Mouse (Mus musculus) kidney, adult 2 months (tissue): ENCODE results near the gene Tiprl.

Source experiments
- CTCF ChIP-seq: fragments of 200-500 bp; conservative IDR thresholded peaks from 2 replicates; pipeline ENCODE4 v1.5.1; 2011; ENCODE audit warnings: low read depth, mild to moderate bottlenecking, control low read depth, low read length, moderate library complexity, mixed read lengths; ENCODE audit not compliant: insufficient read depth, insufficient read length
- POLR2A ChIP-seq: fragments of 200-500 bp; IDR thresholded peaks from one replicate; pipeline ENCODE4 v1.6.1; 2011; ENCODE audit warnings: low read depth, low read length, control low read depth

DNA sequence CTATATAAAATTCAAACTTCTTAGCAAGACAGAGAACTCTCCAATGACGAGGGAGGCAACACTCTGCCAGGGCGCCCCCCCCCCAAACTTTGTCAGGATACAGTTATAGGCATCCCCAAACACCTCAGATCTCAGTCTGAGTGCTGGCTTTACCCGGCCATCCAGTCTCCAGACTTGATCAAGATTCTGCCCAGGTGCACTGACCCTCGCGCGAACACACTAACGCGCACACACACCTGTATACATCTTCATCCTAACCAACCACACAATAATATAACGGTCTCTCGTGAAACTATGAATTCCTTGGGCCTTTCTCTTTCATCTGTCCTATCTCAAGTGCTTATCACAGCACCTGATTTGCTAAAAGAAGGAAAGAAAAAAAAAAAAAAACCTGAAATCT lies 950 bp downstream of the Tiprl start:
- TF ChIP-seq POLR2A (no peak), CTCF (no peak)
